Mouse (Mus musculus): Measurements from ENCODE around the gene Hdhd3. TPM values are rescaled to one million over a fixed set of nuclear protein-coding genes. Genes with fewer than 3 reads are reported as not detected.

Hdhd3 gene
- 0.46 and 2.2 TPM in 2 replicates for polyA plus RNA-seq (2012; ENCODE audit: insufficient read depth, insufficient read length, missing spikeins)

- TF ChIP-seq CTCF (IDR thresholded peaks at IDR 0.05; ENCODE audit: low read depth, low read length) (no peak), POLR2A (IDR thresholded peaks at IDR 0.05; ENCODE audit: borderline replicate concordance, low read depth, low read length) (no peak)
These were observed at the start of gene Hdhd3 for GRCm38 (mm10) chr4:62503374-62503970. Gene Hdhd3, minus strand, starts transcription at chr4:62503467.

GRCm38 (mm10) chr4:62551966-62552365 lies 48.7 kb upstream of the Hdhd3 start:
- Histone ChIP-seq H3K4me1 (ENCODE audit: control insufficient read depth, insufficient read depth, low read length) (no peaks in the 10 kb centered on the region; the same call in 1 of the 2 replicates), H3K4me3 (ENCODE audit: insufficient read depth, low read length) (no peak overlapping the region), H3K27ac (ENCODE audit: insufficient read depth, low read depth, low read length) (no peak overlapping the region)
- TF ChIP-seq CTCF (IDR thresholded peaks at IDR 0.05; ENCODE audit: low read depth, low read length): no peak
- no peak for TF ChIP-seq POLR2A (IDR thresholded peaks at IDR 0.05; ENCODE audit: borderline replicate concordance, low read depth, low read length)

More at GRCm38 (mm10) chr4:62503374-62503970, at the start of gene Hdhd3:
- peak within 1 kb of the TSS; percentile 79 for H3K4me3 ChIP-seq (ENCODE audit: insufficient read depth, low read length)
- no peak within 1 kb of the TSS for H3K27ac ChIP-seq (ENCODE audit: insufficient read depth, low read depth, low read length)
- 0 out of 2 replicates have a peak, but pooled peaks cover 4% of the 10 kb centered on the region for H3K4me1 ChIP-seq (ENCODE audit: control insufficient read depth, insufficient read depth, low read length)

GRCm38 (mm10) chr4:62544801-62545200 lies 41.5 kb upstream of the Hdhd3 start:
- H3K4me3 ChIP-seq (ENCODE audit: insufficient read depth, low read length): no peak overlapping the region
- H3K4me1 ChIP-seq (ENCODE audit: control insufficient read depth, insufficient read depth, low read length): peaks cover 25% of the 10 kb centered on the region
- no peak for TF ChIP-seq CTCF (IDR thresholded peaks at IDR 0.05; ENCODE audit: low read depth, low read length)
- no peak for TF ChIP-seq POLR2A (IDR thresholded peaks at IDR 0.05; ENCODE audit: borderline replicate concordance, low read depth, low read length)
- H3K27ac ChIP-seq (ENCODE audit: insufficient read depth, low read depth, low read length): no peak overlapping the region

- H3K27ac ChIP-seq (ENCODE audit: insufficient read depth, low read depth, low read length): no peak overlapping the region
- TF ChIP-seq POLR2A (IDR thresholded peaks at IDR 0.05; ENCODE audit: borderline replicate concordance, low read depth, low read length) (no peak), CTCF (IDR thresholded peaks at IDR 0.05; ENCODE audit: low read depth, low read length) (no peak)
- H3K4me1 ChIP-seq (ENCODE audit: control insufficient read depth, insufficient read depth, low read length): peaks cover 25% of the 10 kb centered on the region
- no peak overlapping the region for H3K4me3 ChIP-seq (ENCODE audit: insufficient read depth, low read length)
These were observed 40.5 kb upstream of the Hdhd3 start for GRCm38 (mm10) chr4:62543782-62544181.

GRCm38 (mm10) chr4:62541802-62542201 lies 38.5 kb upstream of the Hdhd3 start:
- Histone ChIP-seq H3K4me1 (ENCODE audit: control insufficient read depth, insufficient read depth, low read length) (peaks cover 25% of the 10 kb centered on the region), H3K4me3 (ENCODE audit: insufficient read depth, low read length) (no peak overlapping the region), H3K27ac (ENCODE audit: insufficient read depth, low read depth, low read length) (no peak overlapping the region)
- no peak for TF ChIP-seq POLR2A (IDR thresholded peaks at IDR 0.05; ENCODE audit: borderline replicate concordance, low read depth, low read length)
- TF ChIP-seq CTCF (IDR thresholded peaks at IDR 0.05; ENCODE audit: low read depth, low read length): no peak

- TF ChIP-seq CTCF (IDR thresholded peaks at IDR 0.05; ENCODE audit: low read depth, low read length): no peak
- no peak for TF ChIP-seq POLR2A (IDR thresholded peaks at IDR 0.05; ENCODE audit: borderline replicate concordance, low read depth, low read length)
- Histone ChIP-seq H3K4me1 (ENCODE audit: control insufficient read depth, insufficient read depth, low read length) (no peaks in the 10 kb centered on the region), H3K27ac (ENCODE audit: insufficient read depth, low read depth, low read length) (no peak overlapping the region), H3K4me3 (ENCODE audit: insufficient read depth, low read length) (no peak overlapping the region)
These were observed 30.5 kb upstream of the Hdhd3 start for GRCm38 (mm10) chr4:62533729-62534128.

GRCm38 (mm10) chr4:62527655-62528054 lies 24.4 kb upstream of the Hdhd3 start:
- no peak overlapping the region for H3K4me3 ChIP-seq (ENCODE audit: insufficient read depth, low read length)
- H3K27ac ChIP-seq (ENCODE audit: insufficient read depth, low read depth, low read length): no peak overlapping the region
- no peak for TF ChIP-seq POLR2A (IDR thresholded peaks at IDR 0.05; ENCODE audit: borderline replicate concordance, low read depth, low read length)
- 0 out of 2 replicates have a peak, but pooled peaks cover 5% of the 10 kb centered on the region for H3K4me1 ChIP-seq (ENCODE audit: control insufficient read depth, insufficient read depth, low read length)

GRCm38 (mm10) chr4:62526256-62526655 lies 23.0 kb upstream of the Hdhd3 start:
- Histone ChIP-seq H3K27ac (ENCODE audit: insufficient read depth, low read depth, low read length) (no peak overlapping the region), H3K4me1 (ENCODE audit: control insufficient read depth, insufficient read depth, low read length) (0 out of 2 replicates have a peak, but pooled peaks cover 5% of the 10 kb centered on the region), H3K4me3 (ENCODE audit: insufficient read depth, low read length) (no peak overlapping the region)
- TF ChIP-seq CTCF (IDR thresholded peaks at IDR 0.05; ENCODE audit: low read depth, low read length): no peak
- no peak for TF ChIP-seq POLR2A (IDR thresholded peaks at IDR 0.05; ENCODE audit: borderline replicate concordance, low read depth, low read length)

GRCm38 (mm10) chr4:62525489-62525811 lies 22.2 kb upstream of the Hdhd3 start:
- H3K4me3 ChIP-seq (ENCODE audit: insufficient read depth, low read length): peak overlapping the region; percentile 37; the same call in 1 of the 2 replicates
- TF ChIP-seq CTCF (IDR thresholded peaks at IDR 0.05; ENCODE audit: low read depth, low read length): no peak
- no peak for TF ChIP-seq POLR2A (IDR thresholded peaks at IDR 0.05; ENCODE audit: borderline replicate concordance, low read depth, low read length)
- H3K4me1 ChIP-seq (ENCODE audit: control insufficient read depth, insufficient read depth, low read length): 0 out of 2 replicates have a peak, but pooled peaks cover 5% of the 10 kb centered on the region
- no peak overlapping the region for H3K27ac ChIP-seq (ENCODE audit: insufficient read depth, low read depth, low read length)

GRCm38 (mm10) chr4:62524651-62525488 lies 21.6 kb upstream of the Hdhd3 start, which contains the start of the genes Pole3 and 4933430I17Rik:
Gene Pole3, minus strand, starts transcription at chr4:62525068.
Gene 4933430I17Rik, plus strand, starts transcription at chr4:62525369.
- H3K27ac ChIP-seq (ENCODE audit: insufficient read depth, low read depth, low read length): peak within 1 kb of the TSS; percentile 97
- H3K4me1 ChIP-seq (ENCODE audit: control insufficient read depth, insufficient read depth, low read length): 0 out of 2 replicates have a peak, but pooled peaks cover 5% of the 10 kb centered on the region
- peak within 1 kb of the TSS; percentile 98 for H3K4me3 ChIP-seq (ENCODE audit: insufficient read depth, low read length)
- TF ChIP-seq CTCF (IDR thresholded peaks at IDR 0.05; ENCODE audit: low read depth, low read length) (no peak), POLR2A (IDR thresholded peaks at IDR 0.05; ENCODE audit: borderline replicate concordance, low read depth, low read length) (no peak)
